Mouse (Mus musculus) heart, postnatal 4 days (tissue): ENCODE measurements around the gene Arap2. TPM values are rescaled to one million over a fixed set of nuclear protein-coding genes. Genes with fewer than 3 reads are reported as not detected.

Experiments used
- DNase-seq: peaks from one replicate; pipeline ENCODE4 v3.0.0; 2021
- total RNA-seq, 2 experiments: library from RNA; stranded (reverse); gene quantifications; 2 replicates each; pipeline ENCODE4 v1.2.3; 2021

Arap2 gene
- total RNA-seq, 2 experiments from 2014 or later, result 6.5 to 8.6 TPM

GRCm38 (mm10) chr5:62622848-62623479, 143.0 kb downstream of the Arap2 start:
- DNase-seq, result no peak

- no peak for DNase-seq
Measured at GRCm38 (mm10) chr5:62618286-62618685, 147.7 kb downstream of the Arap2 start.

GRCm38 (mm10) chr5:62611990-62612389, 154.0 kb downstream of the Arap2 start:
- no peak for DNase-seq

- DNase-seq, result no peak
Measured at GRCm38 (mm10) chr5:62587348-62587747, 178.6 kb downstream of the Arap2 start.

GRCm38 (mm10) chr5:62582643-62583042, 183.3 kb downstream of the Arap2 start:
- no peak for DNase-seq

- DNase-seq, result no peak
Measured at GRCm38 (mm10) chr5:62581699-62582098, 184.3 kb downstream of the Arap2 start.

GRCm38 (mm10) chr5:62574336-62574844, 191.6 kb downstream of the Arap2 start:
- no peak for DNase-seq

Other genes starting within 250 kb of the Arap2 start
- not detected for gene Dthd1, start 47.7 kb upstream of the Arap2 start, total RNA-seq